Mouse (Mus musculus): ENCODE results near the gene Pik3cd.

Gene Pik3cd

DNA sequence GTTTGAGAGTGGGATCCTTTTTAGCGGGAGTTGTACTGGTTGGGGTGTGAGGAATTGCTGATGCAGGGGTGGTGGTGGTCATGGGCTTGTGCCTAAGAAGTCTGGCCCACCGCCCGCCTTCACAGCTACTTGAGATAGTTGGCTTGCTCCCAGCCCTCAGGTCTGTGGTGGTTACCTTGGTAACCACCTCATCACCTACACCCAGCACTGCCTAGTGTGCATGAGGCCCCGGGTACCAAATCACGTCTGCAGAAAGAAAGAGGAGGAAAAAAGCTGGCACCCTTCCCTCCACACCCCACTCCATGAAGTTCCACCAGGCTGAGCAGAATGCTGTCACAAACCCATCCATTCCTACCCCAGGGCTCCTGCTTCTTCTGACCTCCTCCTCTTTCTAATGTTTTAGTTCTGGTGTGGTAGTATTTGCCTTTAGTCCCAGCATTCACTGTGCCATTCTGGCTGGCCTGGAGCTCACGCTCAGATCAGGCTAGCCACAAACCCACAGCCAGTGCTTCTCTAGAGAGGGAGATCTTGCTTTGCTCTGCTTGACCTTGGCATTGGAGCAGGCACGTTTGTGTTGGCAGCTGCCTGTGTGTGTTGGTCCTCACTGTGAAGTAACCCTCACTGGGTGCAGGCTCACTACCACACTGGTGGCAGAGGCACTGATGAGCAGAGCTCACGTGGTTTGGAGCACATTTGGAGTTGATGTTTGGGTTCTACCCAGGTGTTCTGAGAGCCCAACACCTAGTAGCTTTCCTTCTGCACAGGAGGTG, 92.9 kb downstream of the Pik3cd start:
- peak in 1 of 2 experiments; percentile 48 for DNase-seq (ENCODE audit: low spot score in 2 of 2)

GRCm38 (mm10) chr4:149608309-149608638, 94.1 kb downstream of the Pik3cd start:
- DNase-seq (ENCODE audit: low spot score in 2 of 2) = no peak

DNA sequence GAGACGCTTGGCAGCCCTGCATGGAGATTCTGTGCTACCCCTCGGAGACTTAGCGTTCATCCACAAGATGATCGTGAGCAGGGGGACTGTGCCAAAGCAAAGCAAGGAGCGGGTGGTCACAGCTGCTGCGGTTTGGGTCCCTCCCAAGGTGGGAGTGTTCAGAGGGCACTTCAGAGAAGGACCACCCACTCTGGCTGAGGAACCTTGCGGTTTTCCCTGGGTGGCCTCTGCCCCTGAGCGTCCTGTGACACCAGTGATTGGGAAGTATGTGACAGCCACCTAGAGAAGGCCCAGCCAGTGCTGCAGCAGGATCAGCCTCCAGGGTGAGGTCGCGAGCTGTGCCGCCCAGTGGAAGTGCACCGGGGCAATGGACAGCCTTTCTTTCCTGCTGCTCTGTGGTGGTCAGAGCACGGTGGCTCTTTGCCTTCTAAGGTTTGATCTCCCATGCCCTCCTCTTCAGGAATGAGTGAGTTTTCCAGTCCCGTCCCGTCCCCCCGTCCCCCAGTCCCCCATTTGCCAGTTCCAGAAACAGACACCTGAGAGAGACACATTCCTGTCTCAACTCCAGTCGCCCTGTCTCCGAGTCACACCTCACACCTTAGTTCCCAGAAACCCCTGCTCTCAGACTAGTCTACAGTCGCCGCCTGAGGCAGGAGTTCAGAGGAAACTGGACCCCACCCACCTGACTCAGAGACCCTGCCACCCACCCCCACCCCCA, 94.6 kb downstream of the Pik3cd start:
- DNase-seq (ENCODE audit: low spot score in 2 of 2) = no peak

GRCm38 (mm10) chr4:149606766-149607358, 95.5 kb downstream of the Pik3cd start:
- no peak for DNase-seq (ENCODE audit: low spot score in 2 of 2)

GRCm38 (mm10) chr4:149606056-149606455, 96.3 kb downstream of the Pik3cd start:
- DNase-seq (ENCODE audit: low spot score in 2 of 2) = no peak

DNA sequence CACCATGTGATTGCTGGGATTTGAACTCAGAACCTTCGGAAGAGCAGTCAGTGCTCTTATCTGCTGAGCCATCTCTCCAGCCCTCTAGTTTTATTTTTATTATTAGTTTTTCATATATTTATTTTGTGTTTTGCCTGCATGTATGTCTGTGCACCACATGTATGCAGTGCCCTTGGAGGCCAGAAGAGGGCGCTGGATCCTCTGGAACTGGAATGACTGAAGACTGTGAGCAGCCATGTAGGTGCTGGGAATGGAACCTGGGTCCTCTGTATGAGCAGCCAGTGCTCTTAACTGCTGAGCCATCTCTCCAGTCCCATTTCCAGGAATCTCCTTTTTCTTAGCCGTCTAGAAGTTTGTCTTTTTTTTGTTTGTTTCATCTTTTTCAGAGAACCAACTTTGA, 97.9 kb downstream of the Pik3cd start:
- no peak for DNase-seq (ENCODE audit: low spot score in 2 of 2)

DNA sequence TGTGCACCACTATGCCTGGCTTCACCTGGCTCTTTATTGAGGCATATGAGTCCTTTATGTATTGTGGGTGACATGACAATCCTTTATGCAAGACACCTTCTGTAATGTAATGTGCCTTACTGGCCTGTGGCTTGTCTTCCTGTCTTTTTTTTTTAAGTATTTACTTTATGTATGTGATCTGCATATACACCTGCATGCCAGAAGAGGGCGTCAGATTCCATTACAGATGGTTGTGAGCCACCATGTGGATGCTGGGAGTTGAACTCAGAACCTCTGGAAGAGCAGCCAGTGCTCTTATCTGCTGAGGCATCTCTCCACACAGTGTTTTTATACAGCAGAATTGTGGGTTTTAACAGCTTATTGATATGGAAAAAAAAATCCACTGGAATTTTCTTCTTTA, 98.5 kb downstream of the Pik3cd start:
- no peak for DNase-seq (ENCODE audit: low spot score in 2 of 2)

DNA sequence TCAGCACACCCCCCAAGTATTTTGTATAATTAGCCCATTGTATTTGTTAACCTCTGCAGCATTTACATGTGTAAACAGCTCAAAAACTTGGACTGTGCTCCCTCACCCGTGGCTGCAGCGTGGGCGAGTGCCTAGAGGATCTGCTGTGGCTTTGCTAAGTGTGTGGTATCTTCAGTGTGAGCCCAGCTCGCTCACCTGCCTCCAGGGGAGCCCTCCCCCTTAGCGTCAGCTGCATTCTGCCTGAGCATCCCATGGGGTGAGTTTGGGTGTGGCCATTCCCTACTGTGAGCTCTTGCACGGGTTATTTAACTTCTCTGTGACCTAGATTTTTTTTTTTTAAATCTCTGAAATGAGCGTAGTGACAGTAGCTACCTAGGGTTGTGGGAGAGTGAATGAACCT, 100.1 kb downstream of the Pik3cd start:
- no peak for DNase-seq (ENCODE audit: low spot score in 2 of 2)

DNA sequence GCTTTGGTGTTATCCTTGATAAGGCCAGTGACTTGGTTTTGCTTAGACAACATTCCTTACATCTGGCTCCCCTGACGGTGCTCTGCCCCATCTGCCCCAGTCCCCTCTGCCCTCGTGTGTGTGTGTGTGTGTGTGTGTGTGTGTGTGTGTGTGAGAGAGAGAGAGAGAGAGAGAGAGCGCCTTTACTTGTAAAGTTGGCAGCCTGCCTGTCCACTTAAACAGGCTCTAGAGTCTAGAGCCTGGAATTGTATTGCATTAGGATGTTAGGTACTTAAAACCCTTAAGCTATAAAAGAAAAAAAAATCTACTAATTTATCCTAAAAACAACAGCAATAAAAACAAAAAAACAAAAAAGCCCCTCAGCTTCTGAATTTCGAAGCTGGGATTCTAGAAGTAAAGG, 100.9 kb downstream of the Pik3cd start:
- no peak for DNase-seq (ENCODE audit: low spot score in 2 of 2)

DNA sequence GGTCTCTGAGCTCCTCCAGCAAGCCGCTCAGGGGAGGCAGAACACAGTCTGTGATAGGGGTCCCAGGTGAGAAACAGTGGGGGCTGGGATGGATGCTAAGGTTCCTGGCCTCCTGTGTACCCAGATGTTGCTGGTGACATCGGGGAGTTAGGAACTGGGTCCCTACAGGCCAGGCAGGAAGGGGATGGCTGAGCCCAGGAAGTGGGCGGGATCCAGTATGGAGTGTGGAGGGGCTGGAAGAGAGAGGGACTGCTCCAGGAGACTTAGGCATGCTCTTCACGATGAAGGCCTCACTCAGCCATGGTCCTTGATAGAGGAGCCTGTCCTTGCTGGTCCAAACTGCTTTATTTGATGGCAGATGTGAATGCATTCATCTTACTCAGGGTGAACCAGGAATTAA, 102.2 kb downstream of the Pik3cd start:
- DNase-seq (ENCODE audit: low spot score in 2 of 2) = no peak

- no peak for DNase-seq (ENCODE audit: low spot score in 2 of 2)
Observed at GRCm38 (mm10) chr4:149599549-149599948, 102.8 kb downstream of the Pik3cd start.

Measured in frontal cortex, postnatal 25 days (tissue).